Mouse (Mus musculus) layer of hippocampus, adult 18-20 months (tissue): ENCODE measurements around the gene Slc16a12. TPM values are rescaled to one million over a fixed set of nuclear protein-coding genes. Genes with fewer than 3 reads are reported as not detected.

Experiments
- microRNA-seq, 2 experiments: library from miRNA; unstranded; fragments of <30 nt; microRNA quantifications; one replicate each; pipeline ENCODE4 v1.2.0; 2021
- total RNA-seq, 2 experiments: library from RNA; stranded (reverse); gene quantifications; 2 replicates each; pipeline ENCODE4 v1.2.3; 2021

Slc16a12 gene
- total RNA-seq, 2 experiments from 2014 or later = 1.1 to 1.6 TPM

Small RNA genes within 50 kb of the gene (microRNA-seq; reads per million reads assigned to microRNA genes)
- gene Gm27476 = 0 reads per million in 2 experiments

Other genes with a start within 250 kb of the Slc16a12 start
- 10 to 100 TPM; 18.2 to 19.6 TPM for gene Lipa, start 219.8 kb downstream of the Slc16a12 start, total RNA-seq
- gene Ifit2, start 196.6 kb downstream of the Slc16a12 start, total RNA-seq = 1 to 10 TPM; 4.5 to 4.8 TPM
- gene Ifit3, start 163.8 kb downstream of the Slc16a12 start, total RNA-seq = 1 to 10 TPM; 3.0 to 4.6 TPM
- gene Ifit1bl1, start 145.3 kb downstream of the Slc16a12 start, total RNA-seq = 1 to 10 TPM; 1.2 to 1.8 TPM
- 1 to 10 TPM; 2.3 to 2.5 TPM for gene Ifit3b, start 139.3 kb downstream of the Slc16a12 start, total RNA-seq
- under 1 TPM; 0.50 to 0.61 TPM for gene Ifit1bl2, start 106.5 kb downstream of the Slc16a12 start, total RNA-seq
- under 1 TPM; 0.74 to 0.79 TPM for gene Ifit1, start 106.4 kb downstream of the Slc16a12 start, total RNA-seq
- gene Pank1, start 132.2 kb upstream of the Slc16a12 start, total RNA-seq = 10 to 100 TPM; 19.2 to 19.7 TPM
- 1 to 10 TPM in 1 of 2 experiments, under 1 TPM in 1; 0.59 to 1.3 TPM for gene Kif20b, start 175.1 kb upstream of the Slc16a12 start, total RNA-seq